Mouse (Mus musculus): ENCODE data around the gene Txlnb.

The Txlnb gene

GRCm38 (mm10) chr10:17829205-17829604 is 33.2 kb downstream of the Txlnb start:
- no peak for DNase-seq

GRCm38 (mm10) chr10:17831041-17831440 is 35.0 kb downstream of the Txlnb start:
- DNase-seq = no peak

- DNase-seq = no peak
These were observed 39.0 kb downstream of the Txlnb start for GRCm38 (mm10) chr10:17835031-17835430.

GRCm38 (mm10) chr10:17836275-17836674 is 40.2 kb downstream of the Txlnb start:
- DNase-seq = no peak

- DNase-seq = no peak
These were observed 46.0 kb downstream of the Txlnb start for GRCm38 (mm10) chr10:17842030-17842429.

- DNase-seq = no peak
These were observed 48.9 kb downstream of the Txlnb start for GRCm38 (mm10) chr10:17844781-17845537.

GRCm38 (mm10) chr10:17857647-17858261 is 61.7 kb downstream of the Txlnb start:
- no peak for DNase-seq

GRCm38 (mm10) chr10:17860701-17861480 is 64.9 kb downstream of the Txlnb start:
- DNase-seq = no peak

- DNase-seq = peak; percentile 78
These were observed 74.0 kb downstream of the Txlnb start for GRCm38 (mm10) chr10:17869822-17870662.

GRCm38 (mm10) chr10:17878002-17878919 is 82.2 kb downstream of the Txlnb start:
- DNase-seq = peak; percentile 74

- DNase-seq = no peak
These were observed 84.0 kb downstream of the Txlnb start for GRCm38 (mm10) chr10:17880038-17880437.

GRCm38 (mm10) chr10:17880724-17881123 is 84.7 kb downstream of the Txlnb start:
- DNase-seq = no peak
